Comparison of ENCODE assay signal across 14 mouse cellular contexts in the genomic region with DNA sequence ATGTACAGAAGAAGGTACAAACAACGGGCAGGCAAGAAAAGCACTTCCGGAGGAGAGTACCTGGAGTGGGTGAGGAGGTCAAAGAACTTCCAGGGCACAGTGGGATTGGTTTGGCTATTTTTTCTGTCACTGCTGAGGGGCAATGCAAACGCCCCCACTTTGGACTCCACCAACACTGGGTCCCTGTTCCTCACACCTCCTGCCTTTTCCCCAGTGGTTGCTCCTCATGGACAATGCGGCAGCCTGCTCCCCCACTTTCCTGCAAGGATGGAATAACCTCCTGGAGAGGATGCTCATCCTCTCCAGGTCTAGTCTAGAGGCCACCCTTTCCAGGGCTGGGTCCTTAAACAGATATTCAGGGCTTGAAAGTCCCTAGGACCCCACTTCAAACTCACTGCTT. TPM values are rescaled to one million over a fixed set of nuclear protein-coding genes. Genes with fewer than 3 reads are reported as not detected.
DNase-seq lines count a peak whose midpoint lies in the region; ATAC-seq lines count a peak whose summit lies in the region.
"Had no signal": no experiment of that assay in that cellular context is flagged by ENCODE, and none has a peak within 500 bp of the region (broad histone marks: within the 10 kb centered on the region; RNA-seq: fewer than 3 reads in every experiment).

No protein-coding gene starts in this region.

- no peak overlapping the region for H3K27ac ChIP-seq in heart, embryonic 10.5 days
- H3K27ac ChIP-seq in embryonic facial prominence, embryonic 10.5 days (replicated peaks) = no peak overlapping the region
- H3K27ac ChIP-seq in hindbrain, embryonic 10.5 days = no peak overlapping the region
- H3K27ac ChIP-seq in limb, embryonic 15.5 days = no peak overlapping the region
- H3K27ac ChIP-seq: macrophage had no signal

- H3K9me3 ChIP-seq in heart, embryonic 10.5 days = no peaks in the 10 kb centered on the region
- no peaks in the 10 kb centered on the region for H3K9me3 ChIP-seq in embryonic facial prominence, embryonic 10.5 days
- no peaks in the 10 kb centered on the region for H3K9me3 ChIP-seq in hindbrain, embryonic 10.5 days
- no peaks in the 10 kb centered on the region for H3K9me3 ChIP-seq in limb, embryonic 15.5 days

- H3K4me1 ChIP-seq in heart, embryonic 10.5 days = peaks cover 7% of the 10 kb centered on the region
- peaks cover 29% of the 10 kb centered on the region for H3K4me1 ChIP-seq in embryonic facial prominence, embryonic 10.5 days
- H3K4me1 ChIP-seq in hindbrain, embryonic 10.5 days (replicated peaks) = peaks cover 44% of the 10 kb centered on the region
- H3K4me1 ChIP-seq in limb, embryonic 15.5 days = peaks cover 10% of the 10 kb centered on the region

- no peaks in the 10 kb centered on the region for H3K36me3 ChIP-seq in heart, embryonic 10.5 days
- H3K36me3 ChIP-seq in embryonic facial prominence, embryonic 10.5 days (replicated peaks) = no peaks in the 10 kb centered on the region
- no peaks in the 10 kb centered on the region for H3K36me3 ChIP-seq in hindbrain, embryonic 10.5 days
- H3K36me3 ChIP-seq in limb, embryonic 15.5 days = no peaks in the 10 kb centered on the region

- intact Hi-C loops in heart, postnatal 14 days (cut with DNase I) = no loop called here

- 0 out of 2 replicates have a peak overlapping the region, but pooled peaks have one; percentile 52 for H3K4me3 ChIP-seq in heart, embryonic 10.5 days
- peak overlapping the region; percentile 49 for H3K4me3 ChIP-seq in embryonic facial prominence, embryonic 10.5 days
- peak overlapping the region; percentile 49 for H3K4me3 ChIP-seq in hindbrain, embryonic 10.5 days
- peak overlapping the region; percentile 29 for H3K4me3 ChIP-seq in limb, embryonic 15.5 days

- no peak for DNase-seq in heart, embryonic 10.5 days (ENCODE audit: low spot score)
- no peak for DNase-seq in heart, postnatal 14 days
- DNase-seq in embryonic facial prominence, embryonic 10.5 days (ENCODE audit: low spot score) = no peak
- no peak for DNase-seq in hindbrain, embryonic 10.5 days (ENCODE audit: low spot score)
- DNase-seq in right cerebral cortex, adult 2 months (ENCODE audit: low spot score in 2 of 2) = no peak
- DNase-seq in gastrocnemius, postnatal 25 days = no peak
- DNase-seq in layer of hippocampus, adult 9-11 months = no peak
- DNase-seq: kidney, adult 18-20 months had no signal

- ATAC-seq in limb, embryonic 15.5 days (ENCODE audit: insufficient number of reproducible peaks, low FRiP score, low TSS enrichment, low read depth) = no peak

- WGBS in heart, embryonic 10.5 days = 7% methylated on average over 4 of the region's 4 CpGs
- 7% methylated on average over 4 of the region's 4 CpGs for WGBS in embryonic facial prominence, embryonic 10.5 days
- WGBS in hindbrain, embryonic 10.5 days = 7% methylated on average over 4 of the region's 4 CpGs
- 8% methylated on average over 4 of the region's 4 CpGs for WGBS in limb, embryonic 15.5 days

- no peak overlapping the region for H3K9ac ChIP-seq in limb, embryonic 15.5 days

- no peak overlapping the region for H3K4me2 ChIP-seq in limb, embryonic 15.5 days

- H3K27me3 ChIP-seq in heart, embryonic 10.5 days (ENCODE audit: insufficient read depth, poor library complexity, severe bottlenecking) = peaks cover 90% of the 10 kb centered on the region
- peaks cover 100% of the 10 kb centered on the region for H3K27me3 ChIP-seq in embryonic facial prominence, embryonic 10.5 days (replicated peaks; ENCODE audit: low read depth, poor library complexity, severe bottlenecking)
- H3K27me3 ChIP-seq in hindbrain, embryonic 10.5 days (ENCODE audit: insufficient read depth, poor library complexity, severe bottlenecking) = peaks cover 98% of the 10 kb centered on the region
- peaks cover 80% of the 10 kb centered on the region for H3K27me3 ChIP-seq in limb, embryonic 15.5 days

RNA-seq across cellular contexts. Expression of a gene that starts 38.8 kb away (rescaled TPM):
- 1.3 and 1.7 TPM in 2 replicates for polyA plus RNA-seq in heart, embryonic 10.5 days (2016; fragmentation: Nextera tagmentation; extraction: Ambion mirVana)
- under 1 TPM; 0.53 to 0.78 TPM for total RNA-seq in heart, postnatal 14 days (2021)
- 2.3 and 2.4 TPM in 2 replicates for polyA plus RNA-seq in embryonic facial prominence, embryonic 10.5 days (2016; fragmentation: Nextera tagmentation; extraction: Ambion mirVana)
- 2.6 and 4.4 TPM in 2 replicates for polyA plus RNA-seq in hindbrain, embryonic 10.5 days (2016; fragmentation: Nextera tagmentation; extraction: Ambion mirVana)
- polyA plus RNA-seq in limb, embryonic 15.5 days (2015; fragmentation: Nextera tagmentation; extraction: Ambion mirVana) = 3.6 and 5.1 TPM in 2 replicates
- total RNA-seq in gastrocnemius, postnatal 25 days (2021) = under 1 TPM; 0.35 to 0.46 TPM

RNA-seq across cellular contexts. Expression of a gene that starts 39.2 kb away (rescaled TPM):
- polyA plus RNA-seq in heart, embryonic 10.5 days (2016; fragmentation: Nextera tagmentation; extraction: Ambion mirVana) = not detected in 2 replicates
- total RNA-seq in heart, postnatal 14 days (2021) = not detected
- polyA plus RNA-seq in embryonic facial prominence, embryonic 10.5 days (2016; fragmentation: Nextera tagmentation; extraction: Ambion mirVana) = 1.7 and 2.5 TPM in 2 replicates
- polyA plus RNA-seq in hindbrain, embryonic 10.5 days (2016; fragmentation: Nextera tagmentation; extraction: Ambion mirVana) = 3.2 and 4.0 TPM in 2 replicates
- polyA plus RNA-seq in limb, embryonic 15.5 days (2015; fragmentation: Nextera tagmentation; extraction: Ambion mirVana) = 0.04 TPM in 1 of 2 replicates, not detected in the other
- total RNA-seq in gastrocnemius, postnatal 25 days (2021) = not detected
- total RNA-seq: granulocyte monocyte progenitor cell, adult 5-6 weeks; neutrophil, adult 5-6 weeks had no signal
- polyA plus RNA-seq: liver, embryonic 11.5 days; macrophage; small intestine, adult 2 months had no signal
